Mouse (Mus musculus) liver, adult 2 months (tissue): ENCODE results near the gene Ptpn7. TPM values are rescaled to one million over a fixed set of nuclear protein-coding genes. Genes with fewer than 3 reads are reported as not detected.

Source experiments
- DNase-seq: peaks from one replicate; pipeline ENCODE4 v3.0.0-alpha.2; 2011; ENCODE audit warnings: low read depth, low spot score; ENCODE audit errors: extremely low read depth
- H3K27ac ChIP-seq: fragments of 200-500 bp; replicated peaks from 2 replicates; pipeline ENCODE4 v1.5.1; 2012; ENCODE audit warnings: low read depth, mild to moderate bottlenecking, control low read depth, inconsistent platforms, low read length; ENCODE audit not compliant: insufficient read depth
- H3K27me3 ChIP-seq: fragments of 200-500 bp; 2 replicates; pipeline ENCODE4 v1.6.1; 2012; ENCODE audit warnings: mild to moderate bottlenecking, moderate library complexity, low read length, inconsistent platforms; ENCODE audit not compliant: control insufficient read depth, insufficient read depth
- H3K36me3 ChIP-seq: fragments of 200-500 bp; 2 replicates; pipeline ENCODE4 v1.6.1; 2012; ENCODE audit warnings: low read length, inconsistent platforms; ENCODE audit not compliant: control insufficient read depth, insufficient read depth
- H3K4me1 ChIP-seq: fragments of 200-500 bp; 2 replicates; pipeline ENCODE4 v1.6.1; 2011; ENCODE audit warnings: low read length; ENCODE audit not compliant: control insufficient read depth, insufficient read depth
- H3K4me3 ChIP-seq: fragments of 200-500 bp; 2 replicates; pipeline ENCODE4 v1.5.1; 2011; ENCODE audit warnings: low read depth, mild to moderate bottlenecking, control low read depth, low read length, moderate library complexity; ENCODE audit not compliant: insufficient read depth
- H3K79me2 ChIP-seq: fragments of 200-500 bp; 2 replicates; pipeline ENCODE4 v1.6.1; 2012; ENCODE audit warnings: inconsistent platforms, mild to moderate bottlenecking, low read length, moderate library complexity; ENCODE audit not compliant: control insufficient read depth, insufficient read depth
- H3K9ac ChIP-seq: fragments of 200-500 bp; 2 replicates; pipeline ENCODE4 v1.6.1; 2012; ENCODE audit warnings: low read depth, mild to moderate bottlenecking, control low read depth, inconsistent platforms, low read length
- CTCF ChIP-seq: fragments of 200-500 bp; IDR thresholded peaks from 2 replicates; pipeline ENCODE4 v1.5.1; 2011; ENCODE audit warnings: low read depth, low read length, control low read depth
- POLR2A ChIP-seq: fragments of 200-500 bp; IDR thresholded peaks from 2 replicates; pipeline ENCODE4 v1.6.1; 2011; ENCODE audit warnings: low read length, control low read depth; ENCODE audit not compliant: insufficient read depth; ENCODE audit errors: extremely low read depth
- WGBS: fragments of 180-500 bp; shearing (Covaris S2); methylation state at CpG from one replicate; pipeline ENCODE4 v1.1.7; 2018; 5-methylcytosine and 5-hydroxymethylcytosine counted together
- polyA plus RNA-seq: library from polyadenylated mRNA; depleted of rRNA; stranded (reverse); fragments of >200 nt; gene quantifications from 2 replicates; pipeline ENCODE4 v1.2.3, GENCODE M21; 2012
- total RNA-seq: library from RNA; depleted of rRNA; stranded (reverse); fragments of >200 nt; gene quantifications from 2 replicates; pipeline ENCODE4 v1.2.3, GENCODE M21; 2014

The Ptpn7 gene
- total and polyA plus RNA-seq, 2 experiments: 0.28 to 1.4 TPM

- TF ChIP-seq POLR2A (no peak), CTCF (peak; percentile 95)
- peak; percentile 36 for DNase-seq
Observed at GRCm38 (mm10) chr1:135112661-135113060, 19.8 kb upstream of the Ptpn7 start.

GRCm38 (mm10) chr1:135124573-135125363 is 7.7 kb upstream of the Ptpn7 start:
- no peaks in the 10 kb centered on the region for H3K4me1 ChIP-seq
- DNase-seq: no peak
- no peaks in the 10 kb centered on the region for H3K27me3 ChIP-seq
- WGBS: 91% methylated on average over 8 of the region's 8 CpGs
- H3K27ac ChIP-seq: no peak overlapping the region
- TF ChIP-seq POLR2A (no peak), CTCF (no peak)
- H3K36me3 ChIP-seq: no peaks in the 10 kb centered on the region
- no peaks in the 10 kb centered on the region for H3K79me2 ChIP-seq
- H3K9ac ChIP-seq: no peak overlapping the region
- H3K4me3 ChIP-seq: no peak overlapping the region

More at GRCm38 (mm10) chr1:135112661-135113060, 19.8 kb upstream of the Ptpn7 start:
- Histone ChIP-seq H3K36me3 (no peaks in the 10 kb centered on the region), H3K27ac (no peak overlapping the region), H3K27me3 (no peaks in the 10 kb centered on the region), H3K9ac (no peak overlapping the region), H3K4me1 (no peaks in the 10 kb centered on the region), H3K79me2 (no peaks in the 10 kb centered on the region), H3K4me3 (no peak overlapping the region)
- WGBS: 10% methylated on average over 8 of the region's 8 CpGs

DNA sequence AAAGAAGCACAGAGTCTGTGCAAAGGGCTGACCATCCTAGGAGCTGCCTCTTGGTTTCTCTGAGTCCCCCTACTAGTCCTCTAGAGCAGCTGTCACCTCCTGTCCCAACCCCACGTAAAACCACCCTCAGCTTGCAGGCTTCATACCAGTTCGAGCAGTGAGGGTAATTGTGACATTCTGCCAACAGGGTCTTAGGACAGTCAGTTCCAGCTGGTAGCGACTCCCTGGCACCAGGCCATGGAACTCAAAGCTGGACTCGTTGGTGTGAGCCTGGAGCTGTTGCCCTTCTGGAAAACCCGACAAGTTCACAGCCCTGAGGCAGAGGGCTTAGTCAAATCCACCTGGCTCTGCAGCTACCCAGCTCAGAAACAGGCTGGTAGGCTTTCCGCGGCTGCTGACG is 6.5 kb upstream of the Ptpn7 start:
- H3K27ac ChIP-seq: no peak overlapping the region
- TF ChIP-seq CTCF (no peak), POLR2A (no peak)

GRCm38 (mm10) chr1:135126443-135127027 is 6.0 kb upstream of the Ptpn7 start:
- Histone ChIP-seq H3K36me3 (no peaks in the 10 kb centered on the region), H3K79me2 (no peaks in the 10 kb centered on the region), H3K4me1 (no peaks in the 10 kb centered on the region), H3K27me3 (no peaks in the 10 kb centered on the region), H3K4me3 (no peak overlapping the region), H3K27ac (no peak overlapping the region), H3K9ac (no peak overlapping the region)
- DNase-seq: no peak
- TF ChIP-seq POLR2A (no peak), CTCF (no peak)
- WGBS: 76% methylated on average over 4 of the region's 4 CpGs

More for the DNA sequence above, 6.5 kb upstream of the Ptpn7 start:
- H3K4me1 ChIP-seq: no peaks in the 10 kb centered on the region
- 65% methylated on average over 8 of the region's 8 CpGs for WGBS
- H3K9ac ChIP-seq: no peak overlapping the region
- DNase-seq: no peak
- no peak overlapping the region for H3K4me3 ChIP-seq
- no peaks in the 10 kb centered on the region for H3K27me3 ChIP-seq
- no peaks in the 10 kb centered on the region for H3K79me2 ChIP-seq
- H3K36me3 ChIP-seq: no peaks in the 10 kb centered on the region

DNA sequence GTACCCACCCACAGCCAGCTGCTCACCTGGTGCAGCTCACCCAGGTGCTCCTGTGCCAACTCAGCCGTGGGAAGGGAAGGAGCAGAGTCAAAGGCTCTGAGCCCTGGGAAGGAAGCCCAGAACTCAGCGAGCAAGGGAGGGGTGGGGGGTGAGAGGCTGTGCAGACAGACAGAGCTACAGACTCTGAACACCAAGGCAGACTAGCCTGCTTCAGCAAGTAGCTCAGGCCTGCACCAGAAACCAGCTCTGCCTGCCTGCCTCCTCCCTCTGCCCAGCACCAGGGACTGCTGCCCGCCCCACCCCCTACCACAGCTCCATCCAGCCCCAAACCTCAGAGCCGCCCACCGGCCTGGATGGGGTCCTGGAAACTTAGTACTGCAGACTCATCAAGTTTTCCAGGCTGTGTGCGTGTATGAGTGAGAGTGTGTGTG is 4.5 kb upstream of the Ptpn7 start:
- no peak overlapping the region for H3K9ac ChIP-seq
- H3K4me1 ChIP-seq: no peaks in the 10 kb centered on the region
- H3K27me3 ChIP-seq: no peaks in the 10 kb centered on the region
- H3K79me2 ChIP-seq: no peaks in the 10 kb centered on the region
- no peaks in the 10 kb centered on the region for H3K36me3 ChIP-seq
- no peak for TF ChIP-seq POLR2A
- DNase-seq: no peak
- no peak overlapping the region for H3K27ac ChIP-seq
- H3K4me3 ChIP-seq: no peak overlapping the region
- 59% methylated on average over 6 of the region's 6 CpGs for WGBS

DNA sequence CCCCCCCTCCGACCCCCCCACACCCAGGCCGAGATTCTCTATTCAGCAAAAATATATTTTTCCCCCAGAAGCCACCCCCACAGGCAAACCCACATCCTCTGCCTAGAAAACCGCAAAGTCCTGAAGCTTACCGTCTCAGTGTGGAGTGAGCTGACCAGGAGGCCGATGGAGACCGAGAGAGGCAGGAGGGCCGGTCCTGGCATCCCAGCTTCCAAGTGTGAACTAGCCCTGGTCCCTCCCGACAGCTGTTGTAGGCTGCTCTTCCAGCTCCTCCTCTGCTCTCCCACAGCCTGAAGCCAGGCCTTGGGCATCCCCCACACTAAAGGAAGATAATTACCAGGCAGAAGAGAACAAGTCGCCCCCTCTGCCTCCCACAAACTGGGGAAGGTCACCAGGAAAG is 3.5 kb upstream of the Ptpn7 start:
- H3K36me3 ChIP-seq: no peaks in the 10 kb centered on the region
- 40% methylated on average over 9 of the region's 9 CpGs for WGBS
- no peaks in the 10 kb centered on the region for H3K4me1 ChIP-seq
- no peak overlapping the region for H3K4me3 ChIP-seq
- H3K27me3 ChIP-seq: no peaks in the 10 kb centered on the region
- no peaks in the 10 kb centered on the region for H3K79me2 ChIP-seq
- no peak for DNase-seq
- no peak for TF ChIP-seq CTCF
- H3K9ac ChIP-seq: no peak overlapping the region
- H3K27ac ChIP-seq: no peak overlapping the region
